Mouse (Mus musculus) spleen, adult 2 months (tissue): ENCODE measurements around the gene Tap2. TPM values are rescaled to one million over a fixed set of nuclear protein-coding genes. Genes with fewer than 3 reads are reported as not detected.

Source experiments
- DNase-seq, 2 experiments: peaks; one replicate each; pipeline versions ENCODE4 v3.0.0 to v3.0.0-alpha.2; 2012 to 2021; ENCODE audit warnings: low spot score in 2 of 2, low read depth in 1 of 2
- H3K27ac ChIP-seq: fragments of 200-500 bp; 2 replicates; pipeline ENCODE4 v1.5.1; 2012; ENCODE audit warnings: low read length, inconsistent platforms; ENCODE audit not compliant: insufficient read depth
- H3K27me3 ChIP-seq: fragments of 200-500 bp; 2 replicates; pipeline ENCODE4 v1.6.1; 2012; ENCODE audit warnings: mild to moderate bottlenecking, moderate library complexity, low read length, inconsistent platforms; ENCODE audit not compliant: control insufficient read depth, insufficient read depth
- H3K36me3 ChIP-seq: fragments of 200-500 bp; 2 replicates; pipeline ENCODE4 v1.6.1; 2012; ENCODE audit warnings: mild to moderate bottlenecking, low read length, inconsistent platforms; ENCODE audit not compliant: control insufficient read depth, insufficient read depth
- H3K4me1 ChIP-seq: fragments of 200-500 bp; 2 replicates; pipeline ENCODE4 v1.6.1; 2011; ENCODE audit warnings: inconsistent platforms; ENCODE audit not compliant: control insufficient read depth, insufficient read depth, insufficient read length
- H3K4me3 ChIP-seq: fragments of 200-500 bp; 2 replicates; pipeline ENCODE4 v1.5.1; 2011; ENCODE audit warnings: mild to moderate bottlenecking, inconsistent platforms; ENCODE audit not compliant: insufficient read depth, insufficient read length; ENCODE audit errors: extremely low read depth
- CTCF ChIP-seq: fragments of 200-500 bp; IDR thresholded peaks from 2 replicates; pipeline ENCODE4 v1.5.1; 2011; ENCODE audit warnings: mild to moderate bottlenecking, inconsistent platforms; ENCODE audit not compliant: insufficient read depth, insufficient read length, insufficient replicate concordance; ENCODE audit errors: extremely low read depth
- POLR2A ChIP-seq: fragments of 200-500 bp; IDR thresholded peaks from 2 replicates; pipeline ENCODE4 v1.6.1; 2011; ENCODE audit warnings: low read depth, low read length, inconsistent platforms
- WGBS: fragments of 180-500 bp; shearing (Covaris S2); methylation state at CpG from one replicate; pipeline ENCODE4 v1.1.7; 2018; 5-methylcytosine and 5-hydroxymethylcytosine counted together
- polyA plus RNA-seq: library from polyadenylated mRNA; depleted of rRNA; stranded (reverse); fragments of >200 nt; gene quantifications from 2 replicates; pipeline ENCODE4 v1.2.3, GENCODE M21; 2012; rRNA removed

The Tap2 gene
- polyA plus RNA-seq, 1 experiment, result 83.0 TPM

GRCm38 (mm10) chr17:34257594-34258375, 54.5 kb downstream of the Tap2 start, which contains the start of gene H2-Ab1:
Gene H2-Ab1, plus strand, starts transcription at chr17:34257689.
- 53% methylated on average over 11 of the region's 11 CpGs for WGBS
- no peak for TF ChIP-seq POLR2A
- TF ChIP-seq CTCF, result no peak
- Histone ChIP-seq H3K4me1 (peaks cover 39% of the 10 kb centered on the region), H3K36me3 (no peaks in the 10 kb centered on the region), H3K4me3 (no peak within 1 kb of the TSS), H3K27ac (peak within 1 kb of the TSS; percentile 92), H3K27me3 (no peaks in the 10 kb centered on the region)
- DNase-seq, result peak; percentile 95 to 98

- no peaks in the 10 kb centered on the region for H3K27me3 ChIP-seq
- peak overlapping the region; percentile 39 for H3K27ac ChIP-seq
- no peak for TF ChIP-seq CTCF
- no peak for TF ChIP-seq POLR2A
- 59% methylated on average over 5 of the region's 5 CpGs for WGBS
- H3K4me1 ChIP-seq, result peaks cover 39% of the 10 kb centered on the region
- H3K36me3 ChIP-seq, result peaks cover 13% of the 10 kb centered on the region
- DNase-seq, result no peak
- H3K4me3 ChIP-seq, result no peak overlapping the region
Measured at GRCm38 (mm10) chr17:34260551-34260950, 57.2 kb downstream of the Tap2 start.

- DNase-seq, result peak; percentile 74 to 95
- Histone ChIP-seq H3K27ac (peak overlapping the region; percentile 99), H3K27me3 (no peaks in the 10 kb centered on the region), H3K36me3 (peaks cover 14% of the 10 kb centered on the region), H3K4me1 (peaks cover 35% of the 10 kb centered on the region), H3K4me3 (peak overlapping the region; percentile 33; the same call in 1 of the 2 replicates)
- 19% methylated on average over 4 of the region's 4 CpGs for WGBS
- peak; percentile 77 for TF ChIP-seq POLR2A
- no peak for TF ChIP-seq CTCF
Measured at GRCm38 (mm10) chr17:34261502-34261901, 58.2 kb downstream of the Tap2 start.

GRCm38 (mm10) chr17:34263068-34263467, 59.7 kb downstream of the Tap2 start:
- DNase-seq, result peak; percentile 84 to 96
- peak; percentile 97 for TF ChIP-seq POLR2A
- TF ChIP-seq CTCF, result no peak
- Histone ChIP-seq H3K4me1 (peaks cover 28% of the 10 kb centered on the region), H3K27me3 (no peaks in the 10 kb centered on the region), H3K27ac (peak overlapping the region; percentile 96), H3K4me3 (peak overlapping the region; percentile 90), H3K36me3 (peaks cover 26% of the 10 kb centered on the region)
- WGBS, result 2% methylated on average over 8 of the region's 8 CpGs

- no peaks in the 10 kb centered on the region for H3K27me3 ChIP-seq
- peak; percentile 43 for TF ChIP-seq POLR2A
- TF ChIP-seq CTCF, result no peak
- peaks cover 34% of the 10 kb centered on the region for H3K36me3 ChIP-seq
- peak overlapping the region; percentile 90 for H3K4me3 ChIP-seq
- peak overlapping the region; percentile 96 for H3K27ac ChIP-seq
- peaks cover 23% of the 10 kb centered on the region for H3K4me1 ChIP-seq
- WGBS, result 12% methylated on average over 14 of the region's 14 CpGs
- DNase-seq, result peak; percentile 73 to 74
Measured at GRCm38 (mm10) chr17:34263811-34264371, 60.6 kb downstream of the Tap2 start.

GRCm38 (mm10) chr17:34264452-34265351, 61.4 kb downstream of the Tap2 start:
- TF ChIP-seq CTCF (no peak), POLR2A (no peak)
- Histone ChIP-seq H3K27ac (peak overlapping the region; percentile 59), H3K36me3 (peaks cover 41% of the 10 kb centered on the region), H3K4me1 (peaks cover 19% of the 10 kb centered on the region), H3K27me3 (no peaks in the 10 kb centered on the region), H3K4me3 (peak overlapping the region; percentile 90)
- WGBS, result 2% methylated on average over 93 of the region's 93 CpGs
- peak in 1 of 2 experiments; percentile 44 for DNase-seq

Other genes with a start within 250 kb of the Tap2 start
- gene Vps52, start 247.7 kb upstream of the Tap2 start, polyA plus RNA-seq, result 58.0 and 73.2 TPM in 2 replicates
- gene Rps18, start 247.5 kb upstream of the Tap2 start, polyA plus RNA-seq, result 476 and 550 TPM in 2 replicates
- gene H2-K1, start 203.2 kb upstream of the Tap2 start, polyA plus RNA-seq, result 5,070 and 5,425 TPM in 2 replicates
- 52.0 and 61.3 TPM in 2 replicates for gene Ring1, start 178.8 kb upstream of the Tap2 start, polyA plus RNA-seq
- 122 and 202 TPM in 2 replicates for gene H2-Ke6, start 175.5 kb upstream of the Tap2 start, polyA plus RNA-seq
- gene Slc39a7, start 171.8 kb upstream of the Tap2 start, polyA plus RNA-seq, result 86.8 and 99.4 TPM in 2 replicates
- 76.9 and 99.7 TPM in 2 replicates for gene Rxrb, start 171.7 kb upstream of the Tap2 start, polyA plus RNA-seq
- gene Col11a2, start 164.1 kb upstream of the Tap2 start, polyA plus RNA-seq, result 4.7 and 6.4 TPM in 2 replicates
- 228 and 326 TPM in 2 replicates for gene H2-Oa, start 111.2 kb upstream of the Tap2 start, polyA plus RNA-seq
- gene H2-DMa, start 84.0 kb upstream of the Tap2 start, polyA plus RNA-seq, result 302 and 363 TPM in 2 replicates
- gene Brd2, start 80.9 kb upstream of the Tap2 start, polyA plus RNA-seq, result 97.9 and 112 TPM in 2 replicates
- 456 and 587 TPM in 2 replicates for gene H2-DMb2, start 60.2 kb upstream of the Tap2 start, polyA plus RNA-seq
- 322 and 426 TPM in 2 replicates for gene H2-DMb1, start 50.5 kb upstream of the Tap2 start, polyA plus RNA-seq
- 144 and 178 TPM in 2 replicates for gene Tap1, start 16.0 kb upstream of the Tap2 start, polyA plus RNA-seq
- 159 and 225 TPM in 2 replicates for gene Psmb9, start 15.8 kb upstream of the Tap2 start, polyA plus RNA-seq
- gene Psmb8, start 5.8 kb upstream of the Tap2 start, polyA plus RNA-seq, result 260 and 307 TPM in 2 replicates
- 318 and 334 TPM in 2 replicates for gene H2-Ob, start 35.4 kb downstream of the Tap2 start, polyA plus RNA-seq
- 5,504 and 8,483 TPM in 2 replicates for gene H2-Ab1, start 54.2 kb downstream of the Tap2 start, polyA plus RNA-seq
- 1,846 and 1,869 TPM in 2 replicates for gene H2-Aa, start 84.3 kb downstream of the Tap2 start, polyA plus RNA-seq
- 1,025 and 1,109 TPM in 2 replicates for gene H2-Eb1, start 102.3 kb downstream of the Tap2 start, polyA plus RNA-seq
- gene H2-Eb2, start 122.1 kb downstream of the Tap2 start, polyA plus RNA-seq, result 11.4 and 13.5 TPM in 2 replicates
- gene Btnl2, start 151.3 kb downstream of the Tap2 start, polyA plus RNA-seq, result 4.1 and 4.4 TPM in 2 replicates
- 0.35 and 0.56 TPM in 2 replicates for gene Btnl1, start 173.6 kb downstream of the Tap2 start, polyA plus RNA-seq
- gene BC051142, start 195.3 kb downstream of the Tap2 start, polyA plus RNA-seq, result 1.1 and 1.8 TPM in 2 replicates